Mouse (Mus musculus) hindbrain, embryonic 10.5 days (tissue): ENCODE data around the gene Tdrd9. TPM values are rescaled to one million over a fixed set of nuclear protein-coding genes. Genes with fewer than 3 reads are reported as not detected.

Experiments used
- DNase-seq: peaks from one replicate; pipeline ENCODE4 v3.0.0-alpha.2; 2017; ENCODE audit warnings: low spot score
- H3K27ac ChIP-seq: fragments of 300-500 bp; sonication (generic); 2 replicates; pipeline ENCODE4 v1.5.1; 2016; ENCODE audit warnings: mild to moderate bottlenecking, moderate library complexity
- H3K27me3 ChIP-seq: fragments of 300-500 bp; sonication (generic); 2 replicates; pipeline ENCODE4 v1.6.1; 2016; ENCODE audit warnings: mild to moderate bottlenecking; ENCODE audit not compliant: poor library complexity, insufficient read depth, severe bottlenecking
- H3K36me3 ChIP-seq: fragments of 300-500 bp; sonication (generic); 2 replicates; pipeline ENCODE4 v1.6.1; 2016; ENCODE audit warnings: mild to moderate bottlenecking, moderate library complexity
- H3K4me1 ChIP-seq: fragments of 300-500 bp; sonication (generic); replicated peaks from 2 replicates; pipeline ENCODE4 v1.6.1; 2016; ENCODE audit warnings: mild to moderate bottlenecking
- H3K4me3 ChIP-seq: fragments of 300-500 bp; sonication (generic); 2 replicates; pipeline ENCODE4 v1.5.1; 2016; ENCODE audit warnings: mild to moderate bottlenecking, moderate library complexity
- H3K9me3 ChIP-seq: fragments of 300-500 bp; sonication (generic); 2 replicates; pipeline ENCODE4 v1.6.1; 2016; ENCODE audit warnings: mild to moderate bottlenecking, moderate library complexity
- WGBS: fragments of 180-500 bp; shearing (Covaris S2); methylation state at CpG from one replicate; pipeline ENCODE4 v1.1.7; 2016; 5-methylcytosine and 5-hydroxymethylcytosine counted together
- polyA plus RNA-seq: library from polyadenylated mRNA; unstranded; fragments of >200 nt; fragmentation: Nextera tagmentation; extraction: Ambion mirVana; gene quantifications from 2 replicates; pipeline ENCODE4 v1.2.1, GENCODE M21; 2016

Gene Tdrd9
- polyA plus RNA-seq, 1 experiment from 2014 or later, result 1.2 TPM

GRCm38 (mm10) chr12:112079911-112080310, 108.6 kb downstream of the Tdrd9 start:
- Histone ChIP-seq H3K4me1 (no peaks in the 10 kb centered on the region), H3K4me3 (no peak overlapping the region), H3K36me3 (no peaks in the 10 kb centered on the region), H3K27ac (no peak overlapping the region), H3K27me3 (no peaks in the 10 kb centered on the region), H3K9me3 (no peaks in the 10 kb centered on the region)
- WGBS, result 83% methylated on average over 8 of the region's 8 CpGs
- no peak for DNase-seq

- 92% methylated on average over 4 of the region's 4 CpGs for WGBS
- no peak for DNase-seq
- H3K27ac ChIP-seq, result no peak overlapping the region
- H3K4me1 ChIP-seq, result no peaks in the 10 kb centered on the region
- no peaks in the 10 kb centered on the region for H3K9me3 ChIP-seq
- no peak overlapping the region for H3K4me3 ChIP-seq
- no peaks in the 10 kb centered on the region for H3K36me3 ChIP-seq
- no peaks in the 10 kb centered on the region for H3K27me3 ChIP-seq
Measured at GRCm38 (mm10) chr12:112080911-112081310, 109.6 kb downstream of the Tdrd9 start.

GRCm38 (mm10) chr12:112082241-112082640, 110.9 kb downstream of the Tdrd9 start:
- no peak overlapping the region for H3K27ac ChIP-seq
- no peaks in the 10 kb centered on the region for H3K27me3 ChIP-seq
- H3K36me3 ChIP-seq, result no peaks in the 10 kb centered on the region
- H3K9me3 ChIP-seq, result no peaks in the 10 kb centered on the region
- H3K4me3 ChIP-seq, result no peak overlapping the region
- no peak for DNase-seq
- H3K4me1 ChIP-seq, result no peaks in the 10 kb centered on the region
- 76% methylated on average over 1 of the region's 1 CpGs for WGBS

GRCm38 (mm10) chr12:112086250-112086649, 114.9 kb downstream of the Tdrd9 start:
- Histone ChIP-seq H3K27ac (no peak overlapping the region), H3K36me3 (no peaks in the 10 kb centered on the region), H3K9me3 (no peaks in the 10 kb centered on the region), H3K27me3 (peaks cover 8% of the 10 kb centered on the region; the same call in 1 of the 2 replicates), H3K4me3 (no peak overlapping the region), H3K4me1 (peaks cover 4% of the 10 kb centered on the region; the same call in 1 of the 2 replicates)
- 91% methylated on average over 3 of the region's 3 CpGs for WGBS
- DNase-seq, result no peak

GRCm38 (mm10) chr12:112086726-112087125, 115.4 kb downstream of the Tdrd9 start:
- H3K4me1 ChIP-seq, result peaks cover 4% of the 10 kb centered on the region; the same call in 1 of the 2 replicates
- H3K27me3 ChIP-seq, result peaks cover 9% of the 10 kb centered on the region; the same call in 1 of the 2 replicates
- no peak overlapping the region for H3K27ac ChIP-seq
- WGBS, result 83% methylated on average over 6 of the region's 6 CpGs
- no peaks in the 10 kb centered on the region for H3K36me3 ChIP-seq
- H3K4me3 ChIP-seq, result no peak overlapping the region
- H3K9me3 ChIP-seq, result no peaks in the 10 kb centered on the region
- DNase-seq, result no peak

GRCm38 (mm10) chr12:112088609-112089324, 117.4 kb downstream of the Tdrd9 start:
- Histone ChIP-seq H3K27me3 (peaks cover 11% of the 10 kb centered on the region; the same call in 1 of the 2 replicates), H3K27ac (no peak overlapping the region), H3K4me1 (peaks cover 4% of the 10 kb centered on the region; the same call in 1 of the 2 replicates), H3K9me3 (no peaks in the 10 kb centered on the region), H3K36me3 (no peaks in the 10 kb centered on the region), H3K4me3 (no peak overlapping the region)
- WGBS, result 72% methylated on average over 12 of the region's 12 CpGs
- DNase-seq, result no peak

- 8% methylated on average over 12 of the region's 12 CpGs for WGBS
- peaks cover 4% of the 10 kb centered on the region; the same call in 1 of the 2 replicates for H3K4me1 ChIP-seq
- H3K4me3 ChIP-seq, result no peak overlapping the region
- H3K36me3 ChIP-seq, result no peaks in the 10 kb centered on the region
- DNase-seq, result peak; percentile 68
- no peak overlapping the region for H3K27ac ChIP-seq
- peaks cover 11% of the 10 kb centered on the region; the same call in 1 of the 2 replicates for H3K27me3 ChIP-seq
- no peaks in the 10 kb centered on the region for H3K9me3 ChIP-seq
Measured at GRCm38 (mm10) chr12:112091054-112091453, 119.7 kb downstream of the Tdrd9 start.

GRCm38 (mm10) chr12:112094261-112094880, 123.0 kb downstream of the Tdrd9 start:
- H3K9me3 ChIP-seq, result no peaks in the 10 kb centered on the region
- H3K36me3 ChIP-seq, result no peaks in the 10 kb centered on the region
- no peak for DNase-seq
- no peak overlapping the region for H3K27ac ChIP-seq
- no peak overlapping the region for H3K4me3 ChIP-seq
- 84% methylated on average over 8 of the region's 8 CpGs for WGBS
- peaks cover 11% of the 10 kb centered on the region; the same call in 1 of the 2 replicates for H3K27me3 ChIP-seq
- peaks cover 4% of the 10 kb centered on the region; the same call in 1 of the 2 replicates for H3K4me1 ChIP-seq

- Histone ChIP-seq H3K4me3 (no peak overlapping the region), H3K4me1 (no peaks in the 10 kb centered on the region), H3K27ac (no peak overlapping the region), H3K27me3 (0 out of 2 replicates have a peak, but pooled peaks cover 4% of the 10 kb centered on the region), H3K36me3 (no peaks in the 10 kb centered on the region), H3K9me3 (no peaks in the 10 kb centered on the region)
- WGBS, result 81% methylated on average over 13 of the region's 13 CpGs
- no peak for DNase-seq
Measured at GRCm38 (mm10) chr12:112096051-112096732, 124.8 kb downstream of the Tdrd9 start.

- no peak overlapping the region for H3K4me3 ChIP-seq
- no peak for DNase-seq
- no peaks in the 10 kb centered on the region for H3K36me3 ChIP-seq
- 80% methylated on average over 8 of the region's 8 CpGs for WGBS
- H3K27me3 ChIP-seq, result 0 out of 2 replicates have a peak, but pooled peaks cover 2% of the 10 kb centered on the region
- H3K27ac ChIP-seq, result no peak overlapping the region
- peaks cover 5% of the 10 kb centered on the region; the same call in 1 of the 2 replicates for H3K4me1 ChIP-seq
- H3K9me3 ChIP-seq, result no peaks in the 10 kb centered on the region
Measured at GRCm38 (mm10) chr12:112096733-112097117, 125.4 kb downstream of the Tdrd9 start.

- peaks cover 6% of the 10 kb centered on the region; the same call in 1 of the 2 replicates for H3K4me1 ChIP-seq
- H3K27me3 ChIP-seq, result no peaks in the 10 kb centered on the region
- WGBS, result 55% methylated on average over 4 of the region's 4 CpGs
- no peaks in the 10 kb centered on the region for H3K9me3 ChIP-seq
- H3K36me3 ChIP-seq, result no peaks in the 10 kb centered on the region
- H3K27ac ChIP-seq, result no peak overlapping the region
- no peak overlapping the region for H3K4me3 ChIP-seq
- DNase-seq, result no peak
Measured at GRCm38 (mm10) chr12:112100106-112100505, 128.7 kb downstream of the Tdrd9 start.

- Histone ChIP-seq H3K4me1 (peaks cover 6% of the 10 kb centered on the region; the same call in 1 of the 2 replicates), H3K4me3 (no peak overlapping the region), H3K36me3 (no peaks in the 10 kb centered on the region), H3K27ac (no peak overlapping the region), H3K27me3 (0 out of 2 replicates have a peak, but pooled peaks cover 8% of the 10 kb centered on the region), H3K9me3 (no peaks in the 10 kb centered on the region)
- 65% methylated on average over 4 of the region's 4 CpGs for WGBS
- no peak for DNase-seq
Measured at GRCm38 (mm10) chr12:112101045-112101444, 129.7 kb downstream of the Tdrd9 start.
